Comparison of ENCODE assay signal across 8 mouse cellular contexts in the genomic region with DNA sequence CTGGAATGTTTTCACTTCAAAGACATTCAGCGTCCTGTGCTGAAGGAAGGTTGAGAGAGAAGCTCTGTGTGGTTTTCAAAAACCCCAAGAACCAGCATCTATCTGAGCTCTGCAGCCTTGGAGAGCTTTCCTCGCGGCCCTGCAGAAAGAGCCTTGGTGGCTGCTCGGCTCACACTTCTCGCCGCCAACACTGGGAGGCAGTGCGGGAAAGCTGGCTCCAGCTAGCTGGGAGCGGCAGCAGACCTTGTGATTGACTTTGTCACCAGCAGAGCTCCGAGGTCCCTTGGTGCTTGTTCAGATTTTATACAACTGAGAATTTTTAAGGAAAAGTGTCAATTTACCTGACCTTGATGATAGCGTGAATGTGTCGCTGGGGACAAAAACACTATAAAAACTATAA.
A peak's percentile ranks its signal among the peaks of the same experiment; 100 is the strongest.
DNase-seq lines count a peak whose midpoint lies in the region; ATAC-seq and TF ChIP-seq lines count a peak whose summit lies in the region.

No protein-coding gene starts in this region.

- DNase-seq in ES-CJ7 (ENCODE audit: low read depth, low spot score), result peak; percentile 55
- peak; percentile 34 for DNase-seq in adrenal gland, postnatal 25 days
- peak; percentile 19 to 64 for DNase-seq in layer of hippocampus, postnatal 25 days (ENCODE audit: extremely low spot score in 1 of 2, low spot score in 1 of 2)
- peak; percentile 74 for DNase-seq in midbrain, embryonic 10.5 days (ENCODE audit: low spot score)
- DNase-seq in stomach, postnatal 0 days (ENCODE audit: low spot score), result peak; percentile 59
- DNase-seq in thymus, postnatal 0 days (ENCODE audit: low spot score), result no peak

- TF ChIP-seq CTCF in stomach, postnatal 0 days (IDR thresholded peaks at IDR 0.05; ENCODE audit: low read depth), result peak; percentile 79

- no peak for TF ChIP-seq EP300 in stomach, postnatal 0 days (optimal IDR thresholded peaks at IDR 0.05)

- no peaks in the 10 kb centered on the region for H3K4me1 ChIP-seq in embryonic facial prominence, embryonic 12.5 days
- peaks cover 2% of the 10 kb centered on the region for H3K4me1 ChIP-seq in hindbrain, embryonic 13.5 days (replicated peaks)
- H3K4me1 ChIP-seq in midbrain, embryonic 10.5 days, result peaks cover 15% of the 10 kb centered on the region
- H3K4me1 ChIP-seq in stomach, postnatal 0 days (replicated peaks; ENCODE audit: control insufficient read depth, insufficient read depth), result no peaks in the 10 kb centered on the region

- WGBS in embryonic facial prominence, embryonic 12.5 days, result 9% methylated on average over 11 of the region's 11 CpGs
- WGBS in hindbrain, embryonic 13.5 days, result 11% methylated on average over 11 of the region's 11 CpGs
- 11% methylated on average over 11 of the region's 11 CpGs for WGBS in midbrain, embryonic 10.5 days
- WGBS in stomach, postnatal 0 days, result 13% methylated on average over 11 of the region's 11 CpGs

- ATAC-seq in embryonic facial prominence, embryonic 12.5 days (ENCODE audit: insufficient number of reproducible peaks, insufficient read depth, low FRiP score, low TSS enrichment), result 0 out of 2 replicates have a peak, but pooled peaks have one; percentile 47
- peak; percentile 46; the same call in 1 of the 2 replicates for ATAC-seq in hindbrain, embryonic 13.5 days (ENCODE audit: low FRiP score)
- no peak for ATAC-seq in stomach, postnatal 0 days (ENCODE audit: low FRiP score, low TSS enrichment)

- H3K9me3 ChIP-seq in embryonic facial prominence, embryonic 12.5 days, result no peaks in the 10 kb centered on the region
- no peaks in the 10 kb centered on the region for H3K9me3 ChIP-seq in hindbrain, embryonic 13.5 days
- H3K9me3 ChIP-seq in midbrain, embryonic 10.5 days (replicated peaks), result no peaks in the 10 kb centered on the region
- no peaks in the 10 kb centered on the region for H3K9me3 ChIP-seq in stomach, postnatal 0 days (ENCODE audit: control insufficient read depth, low read length)

- H3K36me3 ChIP-seq in embryonic facial prominence, embryonic 12.5 days, result no peaks in the 10 kb centered on the region
- no peaks in the 10 kb centered on the region for H3K36me3 ChIP-seq in hindbrain, embryonic 13.5 days
- H3K36me3 ChIP-seq in midbrain, embryonic 10.5 days, result no peaks in the 10 kb centered on the region
- H3K36me3 ChIP-seq in stomach, postnatal 0 days (ENCODE audit: control insufficient read depth, insufficient read depth, low read length), result no peaks in the 10 kb centered on the region

- H3K27ac ChIP-seq in embryonic facial prominence, embryonic 12.5 days, result no peak overlapping the region
- no peak overlapping the region for H3K27ac ChIP-seq in hindbrain, embryonic 13.5 days
- H3K27ac ChIP-seq in midbrain, embryonic 10.5 days (replicated peaks), result no peak overlapping the region
- no peak overlapping the region for H3K27ac ChIP-seq in stomach, postnatal 0 days (replicated peaks)

- H3K4me2 ChIP-seq in embryonic facial prominence, embryonic 12.5 days (replicated peaks), result 0 out of 2 replicates have a peak overlapping the region, but pooled peaks have one; percentile 9
- no peak overlapping the region for H3K4me2 ChIP-seq in hindbrain, embryonic 13.5 days
- H3K4me2 ChIP-seq in stomach, postnatal 0 days (replicated peaks; ENCODE audit: low read depth), result no peak overlapping the region

- H3K4me3 ChIP-seq in embryonic facial prominence, embryonic 12.5 days, result no peak overlapping the region
- H3K4me3 ChIP-seq in hindbrain, embryonic 13.5 days, result no peak overlapping the region
- H3K4me3 ChIP-seq in midbrain, embryonic 10.5 days, result no peak overlapping the region
- no peak overlapping the region for H3K4me3 ChIP-seq in stomach, postnatal 0 days (ENCODE audit: low read depth, low read length)

- H3K27me3 ChIP-seq in embryonic facial prominence, embryonic 12.5 days, result peaks cover 4% of the 10 kb centered on the region
- H3K27me3 ChIP-seq in hindbrain, embryonic 13.5 days, result peaks cover 90% of the 10 kb centered on the region
- peaks cover 88% of the 10 kb centered on the region for H3K27me3 ChIP-seq in midbrain, embryonic 10.5 days (ENCODE audit: low read depth, poor library complexity, severe bottlenecking)
- H3K27me3 ChIP-seq in stomach, postnatal 0 days (ENCODE audit: control insufficient read depth, insufficient read depth, low read length), result no peaks in the 10 kb centered on the region

- no peak overlapping the region for H3K9ac ChIP-seq in embryonic facial prominence, embryonic 12.5 days
- H3K9ac ChIP-seq in hindbrain, embryonic 13.5 days, result no peak overlapping the region
- H3K9ac ChIP-seq in stomach, postnatal 0 days (ENCODE audit: low read length), result no peak overlapping the region
